Mouse (Mus musculus) gastrocnemius, postnatal 14 days (tissue): ENCODE data around the gene Plppr2. TPM values are rescaled to one million over a fixed set of nuclear protein-coding genes. Genes with fewer than 3 reads are reported as not detected.

Source experiments
- DNase-seq: peaks from one replicate; pipeline ENCODE4 v3.0.0; 2021; ENCODE audit warnings: mixed read lengths
- intact Hi-C: fragments of 180-260 bp; cut with DNase I; formaldehyde crosslinking; loops from one replicate; pipeline ENCODE4 v1.15.1; 2025; ENCODE audit warnings: low total_unique reads
- total RNA-seq, 2 experiments: library from RNA; stranded (reverse); gene quantifications; 2 replicates each; pipeline ENCODE4 v1.2.3; 2021

Plppr2 gene
- total RNA-seq, 2 experiments from 2014 or later, result 1.4 TPM

DNA sequence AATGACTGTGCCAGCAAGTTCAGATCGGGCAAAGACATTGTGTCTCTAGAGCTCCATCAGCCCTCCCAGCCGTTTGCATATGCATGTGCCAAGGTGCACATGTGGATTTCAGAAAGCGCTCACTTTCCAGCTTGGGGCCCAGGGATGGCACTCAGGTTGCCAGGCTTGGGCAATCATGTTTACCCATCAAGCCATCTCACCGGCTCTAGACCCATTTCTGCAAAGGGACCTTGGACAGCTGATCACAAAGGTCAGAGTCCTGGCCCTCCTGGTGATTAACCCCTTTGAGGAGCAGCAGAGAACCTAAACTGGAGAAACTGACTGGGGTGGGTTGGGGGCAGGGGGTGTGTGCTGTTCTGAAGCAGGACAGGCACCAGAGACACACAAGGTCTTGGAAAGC is 55.4 kb downstream of the Plppr2 start:
- DNase-seq, result no peak
- intact Hi-C loops, result no loop called here

DNA sequence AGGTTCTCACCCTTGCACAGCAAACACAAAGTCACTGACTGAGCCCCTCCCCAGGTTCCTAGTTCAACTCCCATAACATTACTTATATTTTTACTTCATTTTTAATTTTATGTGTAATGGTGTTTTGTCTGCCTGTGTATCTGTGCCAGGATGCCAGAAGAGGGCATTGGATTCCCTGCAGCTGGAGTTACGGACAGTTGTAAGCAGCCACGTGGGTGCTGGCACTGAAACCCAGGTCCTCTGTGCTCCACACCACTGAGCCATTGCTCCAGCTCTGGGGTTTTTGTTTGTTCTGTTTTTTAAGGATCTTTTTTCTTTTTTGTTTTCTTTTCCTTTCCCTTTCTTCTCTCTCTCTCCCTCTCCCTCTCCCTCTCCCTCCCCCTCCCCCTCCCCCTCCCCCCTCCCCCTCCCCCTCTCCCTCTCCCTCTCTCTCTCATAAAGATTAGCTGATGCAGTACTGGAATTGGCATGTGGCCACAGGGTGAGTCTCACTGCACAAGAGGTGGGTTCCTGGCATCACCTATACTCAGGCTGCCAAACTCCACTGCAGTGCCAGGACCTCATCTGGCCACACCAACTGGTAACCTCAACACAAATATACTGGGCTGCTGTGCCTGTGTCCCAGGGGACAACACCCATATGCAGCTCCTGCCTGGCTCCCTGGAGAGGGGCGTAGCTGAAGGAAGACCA is 59.5 kb downstream of the Plppr2 start:
- intact Hi-C loops, result no loop called here
- no peak for DNase-seq

Other genes with a start within 250 kb of the Plppr2 start
- 1 to 10 TPM; 4.5 to 9.5 TPM for gene Ldlr, start 213.6 kb upstream of the Plppr2 start, total RNA-seq
- gene Spc24, start 176.7 kb upstream of the Plppr2 start, total RNA-seq, result 1 to 10 TPM; 3.2 to 3.6 TPM
- gene Kank2, start 138.3 kb upstream of the Plppr2 start, total RNA-seq, result 10 to 100 TPM; 17.9 to 21.2 TPM
- not detected for gene Angptl8, start 101.5 kb upstream of the Plppr2 start, total RNA-seq
- gene Dock6, start 84.4 kb upstream of the Plppr2 start, total RNA-seq, result 10 to 100 TPM; 18.8 to 24.7 TPM
- 1 to 10 TPM; 4.1 to 6.6 TPM for gene Rab3d, start 18.8 kb upstream of the Plppr2 start, total RNA-seq
- gene Ccdc159, start 9.6 kb upstream of the Plppr2 start, total RNA-seq, result under 1 TPM; 0.33 TPM
- 10 to 100 TPM; 13.7 to 14.2 TPM for gene Tmem205, start 9.5 kb upstream of the Plppr2 start, total RNA-seq
- gene Swsap1, start 18.7 kb downstream of the Plppr2 start, total RNA-seq, result 1 to 10 TPM; 2.7 to 3.6 TPM
- 1 to 10 TPM; 1.3 to 2.2 TPM for gene Epor, start 26.5 kb downstream of the Plppr2 start, total RNA-seq
- under 1 TPM; 0.18 to 0.21 TPM for gene Rgl3, start 52.4 kb downstream of the Plppr2 start, total RNA-seq
- gene Ccdc151, start 65.6 kb downstream of the Plppr2 start, total RNA-seq, result not detected
- 10 to 100 TPM; 28.6 to 29.8 TPM for gene Prkcsh, start 65.8 kb downstream of the Plppr2 start, total RNA-seq
- under 1 TPM; 0.14 to 0.73 TPM for gene Elavl3, start 115.0 kb downstream of the Plppr2 start, total RNA-seq
- not detected for gene Gm49318, start 134.2 kb downstream of the Plppr2 start, total RNA-seq
- 1 to 10 TPM; 2.6 to 3.2 TPM for gene Zfp653, start 134.3 kb downstream of the Plppr2 start, total RNA-seq
- 10 to 100 TPM; 68.5 to 72.2 TPM for gene Ecsit, start 148.4 kb downstream of the Plppr2 start, total RNA-seq
- 1 to 10 TPM; 1.7 to 7.9 TPM for gene Cnn1, start 162.2 kb downstream of the Plppr2 start, total RNA-seq
- 10 to 100 TPM; 30.1 to 32.7 TPM for gene Elof1, start 180.1 kb downstream of the Plppr2 start, total RNA-seq
- 1 to 10 TPM in 1 of 2 experiments, under 1 TPM in 1; 0.55 to 1.1 TPM for gene Acp5, start 198.7 kb downstream of the Plppr2 start, total RNA-seq
- gene Pigyl, start 219.8 kb downstream of the Plppr2 start, total RNA-seq, result 10 to 100 TPM; 29.3 to 30.3 TPM